Mouse (Mus musculus) right cerebral cortex, postnatal 10 days (tissue): ENCODE measurements around the gene Cdh23.
A peak's percentile ranks its signal among the peaks of the same experiment; 100 is the strongest.

ENCODE experiments used
- DNase-seq, 2 experiments: peaks; one replicate each; pipeline ENCODE4 v3.0.0; 2021; ENCODE audit warnings: low spot score in 2 of 2

The Cdh23 gene

DNA sequence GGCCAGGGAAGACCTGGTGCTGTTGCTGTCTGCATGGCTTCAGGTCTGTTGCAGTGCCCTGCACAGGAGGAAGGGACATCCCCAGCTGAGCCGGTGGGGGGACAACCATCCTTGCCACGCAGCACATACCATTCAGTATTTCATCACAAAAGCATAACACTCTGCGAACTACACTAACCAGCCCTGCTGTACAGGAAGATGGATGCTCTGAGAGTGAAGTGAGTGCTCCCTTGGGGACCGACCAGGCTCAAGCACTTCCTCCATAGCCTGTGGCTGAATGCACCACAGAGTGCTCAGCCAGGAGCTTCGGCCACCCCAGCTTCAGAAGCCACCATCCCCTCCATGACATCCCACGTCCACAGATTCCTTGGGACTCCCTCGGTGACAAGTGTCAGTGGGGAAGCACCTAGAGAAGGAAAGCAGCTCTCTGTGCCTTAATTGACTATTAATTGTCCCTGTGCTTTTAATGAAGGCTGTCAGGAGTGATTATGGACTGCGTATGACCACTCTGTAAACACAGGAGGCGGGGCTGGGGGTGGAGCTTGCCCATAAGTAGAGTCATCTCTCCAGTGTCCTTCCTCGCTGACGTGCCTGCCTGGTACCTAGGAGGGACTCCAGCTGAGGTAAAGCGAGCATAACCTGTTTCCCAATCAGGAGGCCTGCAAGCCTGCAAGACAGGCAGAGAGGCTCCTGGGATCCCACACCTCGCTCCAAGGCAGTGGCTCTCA lies 60.6 kb downstream of the Cdh23 start:
- no peak for DNase-seq

DNA sequence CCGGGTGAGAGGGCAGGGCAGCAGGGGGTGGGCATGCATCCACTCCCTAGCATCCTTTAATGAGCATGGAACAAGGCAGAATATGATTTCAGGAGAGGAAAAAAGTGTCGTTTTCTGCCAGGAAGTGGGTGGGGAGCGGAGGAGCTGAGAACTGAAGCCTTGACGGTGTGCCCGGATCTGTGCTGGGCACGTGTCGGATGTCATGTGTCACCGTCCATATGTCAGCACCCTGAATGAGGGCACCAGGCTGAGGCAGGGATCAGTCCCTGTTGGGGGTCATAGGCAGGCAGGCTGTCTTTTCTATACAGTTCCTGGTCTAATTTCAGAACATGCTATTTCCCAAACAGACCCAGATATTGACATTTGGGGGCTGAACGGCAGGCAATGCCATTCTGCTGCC lies 61.9 kb downstream of the Cdh23 start:
- DNase-seq = peak; percentile 26 to 49

DNA sequence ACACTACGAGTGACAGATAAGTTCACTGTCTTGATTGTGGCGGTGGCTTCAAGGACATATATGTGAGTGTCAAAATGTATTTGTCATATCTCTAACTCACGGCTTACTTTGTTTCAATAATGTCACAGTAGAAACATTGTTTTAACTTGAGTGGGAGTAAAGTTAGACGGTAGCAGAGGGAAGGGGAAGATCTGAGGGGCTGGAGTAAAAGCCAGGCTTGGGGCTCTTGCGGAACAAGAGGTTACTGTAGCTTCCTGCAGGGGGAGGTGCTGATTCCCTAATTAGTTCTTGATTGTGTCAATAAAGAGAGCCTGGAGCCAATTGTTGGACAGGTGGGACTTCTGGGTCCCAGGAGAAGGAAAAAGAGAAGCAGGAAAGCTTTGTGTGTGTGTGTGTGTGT lies 70.2 kb downstream of the Cdh23 start:
- no peak for DNase-seq

DNA sequence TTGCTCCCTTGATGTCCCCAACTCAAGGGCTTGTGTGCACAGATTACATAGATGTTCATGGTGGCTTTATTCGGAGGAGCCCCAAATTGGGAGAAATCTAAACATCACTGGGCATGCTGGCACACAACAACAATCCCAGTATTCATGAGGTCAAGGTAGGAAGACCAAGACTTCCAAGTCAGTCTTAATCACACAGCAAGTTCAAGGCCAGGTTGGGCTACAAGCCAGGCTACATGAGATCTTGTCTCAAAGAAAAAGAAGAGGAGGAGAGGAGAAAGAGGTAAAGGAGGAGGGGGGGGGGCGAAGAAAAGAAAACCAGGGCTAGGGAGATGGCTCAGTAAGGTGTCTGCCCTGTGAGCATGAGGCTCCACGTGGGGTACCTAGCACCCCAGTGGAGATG lies 70.8 kb downstream of the Cdh23 start:
- no peak for DNase-seq

DNA sequence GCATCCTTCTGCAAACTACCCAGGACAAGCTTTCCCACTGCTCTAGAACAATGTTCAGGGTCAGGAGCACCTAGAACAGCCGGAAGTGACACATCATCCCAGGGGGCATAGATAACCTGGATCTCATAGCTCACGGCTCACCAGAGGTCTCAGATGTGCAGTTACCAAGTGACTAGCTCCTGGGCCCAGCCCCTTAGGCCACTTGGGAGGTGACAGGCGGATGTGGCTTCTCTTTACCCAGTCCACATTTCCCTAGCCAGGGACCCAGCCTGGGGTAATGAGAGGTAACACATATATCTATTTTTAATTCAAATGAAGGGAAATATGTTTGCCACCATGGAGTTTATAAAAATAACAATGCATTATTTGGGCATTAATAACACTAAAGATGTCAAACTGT lies 71.3 kb downstream of the Cdh23 start:
- no peak for DNase-seq

DNA sequence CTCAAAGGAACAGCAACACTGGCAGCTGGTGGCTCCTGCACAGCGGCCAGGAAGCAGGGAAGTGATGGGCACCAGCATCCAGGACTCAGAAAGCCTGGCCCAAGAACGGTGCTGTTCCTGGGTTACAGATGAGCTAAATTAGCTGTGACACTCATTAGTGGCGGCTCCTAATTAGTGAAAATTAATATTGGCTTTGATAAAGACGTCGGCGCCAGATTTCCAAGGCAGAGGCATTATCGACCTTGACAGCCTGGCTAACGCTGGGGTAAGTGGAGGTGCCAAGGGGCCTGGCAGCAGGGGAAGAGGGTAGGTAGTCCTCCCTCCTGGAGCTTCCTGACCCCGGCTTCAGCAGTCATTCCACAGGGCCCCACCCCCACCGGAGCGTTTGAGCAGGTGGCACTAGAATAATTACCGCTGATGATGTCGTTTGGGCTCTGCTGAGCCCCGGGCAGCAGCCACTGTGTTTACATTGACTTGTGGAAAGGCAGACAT lies 72.0 kb downstream of the Cdh23 start:
- DNase-seq = peak; percentile 39 to 56

DNA sequence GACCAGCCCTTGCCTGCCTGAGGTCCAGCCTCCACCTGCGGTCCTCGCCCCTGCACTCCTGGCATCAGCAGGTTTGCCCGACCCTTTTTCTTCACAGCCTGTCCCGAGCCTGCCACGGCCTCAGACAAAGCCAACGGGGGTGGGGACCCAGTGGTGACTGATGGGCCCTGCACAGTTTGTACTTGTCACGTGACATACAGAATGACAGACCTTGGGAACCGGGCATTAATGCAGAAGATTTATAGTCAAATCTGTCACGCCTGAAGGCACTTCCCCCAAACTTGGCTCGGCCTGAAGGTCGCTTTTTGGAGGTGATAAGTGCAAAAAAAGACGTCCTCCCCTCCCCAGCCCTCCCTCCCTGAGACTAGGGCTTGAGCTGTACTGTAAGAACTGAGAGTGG lies 73.5 kb downstream of the Cdh23 start:
- no peak for DNase-seq

DNA sequence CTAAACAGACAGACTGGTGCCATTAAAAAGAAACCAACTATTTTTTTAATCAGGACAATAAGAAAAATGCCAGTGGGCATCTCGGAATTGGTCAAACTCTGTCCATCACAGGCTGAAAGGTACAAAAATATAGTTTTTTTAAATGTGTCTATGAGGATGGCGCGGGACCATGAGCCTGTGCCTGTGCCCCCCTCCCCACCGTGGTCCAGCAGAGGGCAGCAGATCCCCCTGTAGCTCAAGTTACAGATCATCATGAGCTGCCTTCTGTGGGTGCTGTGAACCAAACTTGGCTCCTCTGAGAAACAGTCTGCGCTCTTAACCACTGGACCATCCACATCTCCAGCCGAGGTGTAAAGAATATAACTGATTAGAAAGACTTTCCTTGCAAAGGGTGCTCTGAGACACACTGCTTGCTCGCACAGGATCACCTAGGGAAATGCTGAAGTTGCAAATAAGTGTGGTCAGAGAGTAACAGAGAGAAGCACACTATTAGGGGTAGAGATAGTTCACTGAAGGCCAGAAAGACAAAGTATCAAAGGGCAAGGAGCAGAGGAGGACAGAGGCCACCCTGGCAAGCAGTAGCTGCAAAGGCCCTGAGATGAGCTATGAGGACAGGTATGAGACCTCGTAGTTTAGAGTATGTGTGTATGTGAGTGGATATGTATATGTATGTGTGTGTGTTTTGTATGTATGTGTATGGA lies 74.7 kb downstream of the Cdh23 start:
- no peak for DNase-seq

DNA sequence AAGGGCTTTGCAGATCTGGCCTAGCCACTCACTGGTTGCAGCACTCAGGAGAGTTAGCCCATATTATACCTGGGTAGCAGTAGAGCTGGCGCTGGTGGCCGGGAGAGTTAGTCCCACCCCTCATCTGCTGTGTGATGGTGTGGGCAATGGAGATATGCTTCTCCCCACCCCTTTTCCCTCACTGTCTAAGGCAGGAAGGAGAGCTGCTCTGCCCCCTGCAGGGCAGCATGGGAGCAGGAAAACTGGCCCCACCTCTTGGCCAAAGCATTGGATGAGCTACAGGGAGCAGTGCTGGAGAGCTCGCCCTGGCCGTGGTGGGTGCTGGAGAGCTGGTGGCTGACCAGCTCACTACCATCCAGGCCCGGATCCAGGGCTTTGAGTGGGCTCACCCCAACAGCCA lies 80.4 kb downstream of the Cdh23 start:
- DNase-seq = no peak

DNA sequence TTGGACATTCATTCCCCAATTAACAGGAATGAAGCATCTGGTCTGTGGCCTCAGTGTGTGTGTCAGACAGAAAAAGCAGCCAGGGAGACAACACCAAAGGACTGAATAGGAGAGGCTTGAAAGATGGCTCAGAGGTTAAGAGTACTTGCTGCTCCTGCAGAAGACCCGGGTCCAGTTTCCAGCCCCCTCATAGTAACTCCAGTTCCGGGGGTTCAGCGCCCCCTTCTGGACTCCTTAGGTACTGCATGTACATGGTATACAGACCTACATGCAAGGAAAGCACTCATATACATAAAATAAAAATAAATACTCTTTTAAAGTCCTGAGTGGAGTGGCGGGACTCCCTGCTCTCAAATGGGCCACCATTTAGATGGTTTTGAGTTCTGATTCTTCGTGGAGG lies 83.4 kb downstream of the Cdh23 start:
- no peak for DNase-seq

DNA sequence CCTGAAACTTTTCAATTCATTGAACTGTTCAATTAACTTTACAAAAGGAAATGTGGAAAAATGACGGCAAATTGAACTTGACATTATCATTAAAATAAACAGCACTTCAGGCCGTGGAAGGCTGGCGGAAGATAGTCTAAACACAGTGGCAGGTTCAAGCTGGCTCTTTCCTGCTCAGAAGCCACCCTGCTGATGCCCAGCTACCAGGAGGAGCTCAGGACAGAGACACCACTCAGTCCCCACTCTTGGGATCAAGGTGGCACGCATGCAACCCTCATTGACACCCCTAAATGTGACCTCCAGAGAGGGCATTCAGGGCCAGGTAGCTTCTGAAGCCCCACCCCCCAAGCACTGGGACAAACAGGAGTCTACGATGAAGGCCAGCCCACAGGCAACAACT lies 89.1 kb downstream of the Cdh23 start:
- no peak for DNase-seq

DNA sequence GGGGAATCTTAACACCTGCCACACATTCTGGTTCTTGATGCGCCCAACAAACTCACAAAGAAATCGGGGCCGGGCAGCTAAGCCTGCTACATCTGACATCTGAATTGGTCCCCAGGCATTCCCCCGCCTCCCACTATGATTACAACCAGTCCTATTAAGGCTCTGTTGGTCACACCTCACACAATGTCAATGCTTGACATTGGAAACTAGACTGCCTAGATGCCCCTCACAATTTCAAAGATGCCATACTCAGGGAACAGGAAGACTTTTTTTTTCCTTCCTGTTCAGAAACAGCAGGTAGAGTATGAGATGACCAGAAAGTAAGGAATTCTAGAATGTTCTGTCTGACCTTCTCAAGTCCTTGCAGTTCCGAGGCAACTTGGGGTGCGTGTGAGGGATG lies 89.6 kb downstream of the Cdh23 start:
- DNase-seq = no peak

DNA sequence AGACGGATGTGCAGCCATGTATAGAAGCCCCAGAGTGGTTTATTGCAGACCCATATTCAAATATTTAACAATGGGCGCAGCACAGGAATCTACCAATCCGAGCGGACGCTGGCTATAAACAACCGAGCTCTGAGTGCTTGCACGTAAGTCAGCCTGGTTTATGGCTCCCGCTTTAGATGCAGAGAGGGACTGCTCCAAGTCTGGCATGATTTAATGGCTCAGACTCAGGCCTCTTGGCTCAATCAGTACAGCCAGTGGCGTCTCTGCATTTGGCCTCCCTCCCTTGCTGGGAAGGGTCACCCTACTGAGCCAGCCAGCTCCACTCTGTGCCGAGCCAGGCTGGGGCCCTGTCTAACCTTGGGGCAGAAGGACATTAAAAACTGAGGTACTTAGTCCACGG lies 94.1 kb downstream of the Cdh23 start:
- DNase-seq = peak; percentile 39 to 64

DNA sequence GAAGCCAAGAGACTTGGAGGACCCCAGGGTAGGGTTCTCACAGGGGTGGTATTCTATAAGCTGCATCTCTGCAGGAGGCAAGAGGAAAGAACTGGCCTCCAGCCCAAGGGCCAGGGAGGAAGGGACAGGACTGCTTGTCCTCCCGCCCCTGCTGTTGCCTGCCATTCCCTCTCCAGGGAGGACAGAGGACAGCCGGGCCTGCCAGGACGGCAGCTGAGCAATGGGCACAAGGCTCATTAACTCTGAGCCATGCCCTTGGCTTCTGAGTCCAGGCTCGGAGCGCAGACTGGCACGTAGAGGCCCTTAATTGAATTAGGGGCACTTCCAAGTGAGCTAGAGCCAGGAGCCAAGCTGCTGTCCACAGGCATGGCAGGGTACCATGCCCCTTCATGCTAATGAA lies 101.1 kb downstream of the Cdh23 start:
- DNase-seq = peak; percentile 50 to 51

DNA sequence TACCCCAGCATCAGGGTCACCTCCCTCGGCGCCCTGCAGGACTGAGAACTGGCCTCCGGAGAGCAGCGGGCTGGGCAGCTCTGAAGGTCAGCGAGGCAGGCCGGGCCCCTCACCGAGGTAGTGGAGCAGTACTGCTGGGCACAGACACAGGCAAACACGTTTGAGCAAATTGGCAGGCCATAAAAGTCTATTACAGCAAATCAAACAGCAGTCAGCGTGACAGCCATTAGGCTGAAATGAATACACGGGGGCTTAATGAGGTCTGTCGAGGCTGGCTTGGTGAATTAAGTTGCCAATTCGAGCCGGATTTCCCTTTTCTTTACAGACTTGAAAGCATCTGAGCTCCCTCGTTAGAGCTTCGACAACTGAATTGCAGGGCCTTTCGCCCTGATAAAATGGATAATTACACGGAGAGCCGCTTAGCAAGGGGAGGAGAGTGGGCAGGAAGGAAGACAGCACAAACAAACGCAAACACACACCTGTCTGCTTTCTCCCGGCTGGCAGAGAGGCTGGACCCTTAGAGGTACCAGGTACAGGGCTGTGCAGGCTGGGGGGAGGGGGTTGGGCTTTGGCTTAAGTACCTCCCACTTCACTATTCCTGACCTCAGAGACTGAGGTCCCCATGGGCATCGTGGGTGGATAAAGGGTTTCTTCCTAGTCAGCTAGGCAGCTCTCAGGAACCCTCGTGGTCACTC lies 103.3 kb downstream of the Cdh23 start:
- peak; percentile 33 to 46 for DNase-seq

DNA sequence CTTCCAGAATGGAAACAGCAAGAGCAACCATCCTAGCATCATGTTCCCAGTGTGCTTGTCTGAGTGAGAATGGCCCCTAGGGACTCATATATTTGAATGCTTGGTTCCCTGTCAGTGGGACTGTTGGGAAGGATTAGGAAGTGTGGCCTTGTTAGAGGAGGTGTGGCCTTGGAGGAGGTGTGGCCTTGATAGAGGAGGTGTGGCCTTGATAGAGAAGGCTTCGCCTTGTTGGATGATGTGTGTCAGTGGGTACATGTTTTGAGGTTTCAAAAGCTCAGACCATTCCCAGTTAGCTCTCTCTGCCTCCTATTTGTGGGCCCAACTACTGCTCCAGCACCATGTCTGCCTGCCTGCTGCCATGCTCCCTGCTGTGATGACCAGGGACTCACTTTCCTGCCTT lies 105.0 kb downstream of the Cdh23 start:
- no peak for DNase-seq

DNA sequence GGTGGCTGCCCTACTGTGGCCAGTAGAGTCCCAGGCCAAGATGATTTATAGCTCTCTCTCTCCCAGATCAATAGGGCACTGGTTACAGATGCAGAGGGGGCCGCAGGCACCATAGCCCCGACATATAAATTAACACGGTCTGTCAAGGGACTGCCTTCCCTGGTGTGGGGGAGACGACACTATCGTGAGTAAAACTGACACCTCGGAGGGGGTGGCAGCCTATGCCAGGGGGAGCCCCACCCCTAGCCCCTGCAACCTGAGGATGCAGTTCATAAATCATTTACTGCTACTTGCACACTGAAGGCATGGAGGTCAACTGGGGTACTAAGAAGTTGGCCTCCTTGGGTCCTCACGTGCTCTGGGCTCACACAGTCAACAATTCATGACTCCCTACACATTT lies 106.0 kb downstream of the Cdh23 start:
- no peak for DNase-seq

DNA sequence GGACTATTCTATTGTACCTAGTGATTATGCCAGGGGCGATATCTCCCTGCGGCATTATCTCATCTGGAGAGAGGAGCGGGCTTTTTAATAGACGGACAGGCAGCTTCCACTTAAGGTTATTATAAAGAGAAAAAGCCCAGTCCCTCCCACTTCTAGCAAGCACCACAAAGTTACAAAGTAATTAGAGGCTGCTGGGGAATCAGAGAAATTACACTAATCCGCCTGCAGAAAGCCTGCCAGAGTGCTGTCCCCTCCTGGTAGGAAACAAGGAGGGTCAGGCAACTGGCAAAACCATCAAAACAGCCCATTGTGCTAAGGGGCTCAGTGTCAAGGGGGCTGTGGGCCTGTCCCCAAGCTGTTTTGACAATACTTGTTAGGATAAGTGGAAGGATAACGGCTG lies 110.6 kb downstream of the Cdh23 start:
- DNase-seq = no peak

DNA sequence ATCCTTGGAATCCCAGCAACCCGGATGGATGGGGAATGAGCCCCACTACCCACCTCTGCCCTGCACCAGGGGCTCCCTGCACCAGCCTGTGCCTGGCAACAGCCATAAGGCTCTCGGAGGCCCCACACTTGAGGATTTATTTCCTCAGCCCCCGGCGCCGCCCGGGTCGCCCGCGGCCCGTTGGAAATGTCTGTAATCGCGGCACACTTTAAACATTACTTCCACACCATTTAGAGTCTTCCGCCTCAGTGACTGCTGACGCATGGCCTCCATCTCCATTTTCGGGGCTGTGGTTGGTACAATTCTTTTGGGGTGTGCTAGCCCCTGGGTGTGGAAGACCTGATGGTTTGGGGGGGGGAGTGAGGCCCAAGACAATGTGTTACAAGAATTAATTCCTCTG lies 113.3 kb downstream of the Cdh23 start:
- DNase-seq = no peak

DNA sequence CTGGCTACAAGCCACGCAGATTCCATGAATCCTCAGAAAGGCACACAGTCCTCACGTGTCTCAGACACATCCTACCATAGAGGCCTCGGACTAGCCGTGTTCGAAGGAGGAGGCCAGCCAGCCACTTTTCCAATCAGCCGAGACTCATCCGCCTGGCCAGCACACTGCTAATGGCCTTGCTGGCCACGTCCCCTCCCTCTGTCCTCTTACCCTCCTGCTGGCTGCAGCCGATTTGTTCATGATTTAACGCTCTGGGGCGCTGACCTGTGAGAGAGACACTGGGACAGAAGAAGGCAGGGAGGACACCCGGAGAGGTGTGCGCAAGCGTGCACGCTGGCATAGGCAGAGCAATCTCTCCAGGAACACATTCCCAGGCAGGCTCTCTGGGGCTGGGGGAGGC lies 115.6 kb downstream of the Cdh23 start:
- no peak for DNase-seq

DNA sequence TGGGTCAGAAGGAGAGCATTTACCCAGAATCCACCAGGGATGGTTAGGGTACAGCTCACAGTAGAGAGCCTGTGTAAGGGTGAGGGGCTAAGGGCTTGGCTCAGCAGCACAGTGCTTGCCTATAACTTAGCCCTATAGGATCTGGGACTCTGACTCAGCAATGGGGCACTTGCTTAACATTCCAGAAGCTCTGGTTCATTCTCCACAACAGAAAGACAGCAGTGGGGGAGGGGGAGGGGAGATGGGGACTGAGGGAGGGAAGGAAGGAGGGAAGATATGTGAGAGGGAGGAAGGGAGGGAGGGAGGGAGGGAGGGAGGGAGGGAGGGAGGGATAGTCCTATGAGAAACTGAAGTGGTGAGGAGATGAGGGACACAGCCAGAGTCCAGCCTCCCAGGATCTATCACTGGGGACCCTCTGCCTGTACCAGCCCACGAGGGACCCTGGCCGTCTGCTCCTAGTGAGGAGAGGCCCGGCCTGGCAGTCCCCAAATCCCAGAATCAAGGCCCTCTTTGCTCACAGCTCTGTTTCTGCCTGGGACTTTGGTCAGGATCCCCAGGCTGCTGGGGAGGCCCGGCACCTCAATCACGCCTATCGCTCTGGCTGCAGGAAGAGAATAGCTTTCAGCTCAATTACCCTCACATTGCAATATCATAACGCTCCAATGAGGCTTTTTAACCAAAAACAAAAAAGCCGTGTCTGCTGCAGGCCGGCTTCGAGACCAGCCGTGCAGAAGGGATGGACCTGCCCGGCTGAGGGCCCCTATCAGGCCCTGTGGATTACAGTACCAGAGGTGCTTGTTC lies 117.4 kb downstream of the Cdh23 start:
- no peak for DNase-seq
